13 mouse cellular contexts compared by ENCODE assay signal in genomic region chr3:97790150-97790549, GRCm38 (mm10).
"Had no signal": no experiment of that assay in that cellular context is flagged by ENCODE, and none has a peak within 500 bp of the region (broad histone marks: within the 10 kb centered on the region; RNA-seq: fewer than 3 reads in every experiment).

No protein-coding gene starts in this region.

- DNase-seq: kidney, postnatal 10 days; kidney, postnatal 36 days; layer of hippocampus, postnatal 36 days; liver, embryonic 13.5 days; lung, adult 2 months; lung, postnatal 14 days; lung, postnatal 4 days; midbrain, embryonic 14.5 days; thymus, adult 2 months; thymus, postnatal 14 days; thymus, postnatal 4 days had no signal

- H3K27me3 ChIP-seq: liver, embryonic 13.5 days had no signal

- H3K27ac ChIP-seq: left cerebral cortex, adult 2 months; liver, embryonic 13.5 days; stomach, postnatal 0 days had no signal

- H3K4me1 ChIP-seq: liver, embryonic 13.5 days had no signal

- H3K4me3 ChIP-seq: left cerebral cortex, adult 2 months; liver, embryonic 13.5 days had no signal
